Mouse (Mus musculus) megakaryocyte, embryonic 14.5 days (primary cell): ENCODE results near the gene Plxnc1.

ENCODE experiments used
- FLI1 ChIP-seq: IDR thresholded peaks from 2 replicates; pipeline ENCODE4 v1.6.1; 2012; ENCODE audit warnings: low read length, inconsistent platforms, mixed read lengths
- GATA1 ChIP-seq: IDR thresholded peaks from 3 replicates; pipeline ENCODE4 v1.6.1; 2012; ENCODE audit warnings: mixed read lengths, low read length, inconsistent platforms, borderline replicate concordance

DNA sequence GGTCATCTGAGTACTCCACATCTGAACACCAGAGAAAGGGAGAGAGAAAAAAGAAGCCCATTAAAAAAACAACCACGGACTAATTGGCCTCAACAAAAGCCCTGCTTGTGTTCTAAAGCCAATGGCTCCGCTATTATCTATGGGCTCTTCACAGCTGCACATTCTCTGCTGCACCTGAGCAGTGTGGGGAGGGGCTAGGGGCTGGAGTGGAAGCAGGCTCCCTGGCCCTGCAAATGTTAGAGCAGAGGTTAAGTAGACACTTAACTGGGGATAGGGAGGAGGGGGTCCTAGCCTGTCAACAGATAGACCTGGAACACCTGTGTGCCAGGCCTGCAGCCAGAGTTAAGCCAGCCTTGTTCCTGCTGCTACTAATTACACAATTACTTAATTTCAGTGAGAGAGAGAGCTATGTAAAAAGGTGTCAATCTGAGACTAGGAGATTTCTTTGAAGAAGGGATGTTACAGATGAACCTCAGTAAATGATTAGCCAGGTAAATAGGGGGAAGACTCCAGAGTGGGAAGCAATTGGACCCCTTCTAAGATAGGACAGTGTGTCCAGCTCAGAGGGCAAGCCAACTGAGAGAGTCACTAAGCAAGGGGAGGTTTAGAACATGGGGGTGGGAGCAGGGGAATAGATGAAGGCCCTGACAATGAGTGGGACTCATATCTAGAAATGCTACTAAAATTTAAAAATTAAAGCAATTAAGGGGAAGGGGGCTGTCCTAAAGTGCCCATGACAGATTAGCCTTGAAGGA is 145.0 kb downstream of the Plxnc1 start:
- TF ChIP-seq GATA1: no peak
- no peak for TF ChIP-seq FLI1
